Mouse (Mus musculus): ENCODE measurements around the gene Samm50. TPM values are rescaled to one million over a fixed set of nuclear protein-coding genes. Genes with fewer than 3 reads are reported as not detected.
A peak's percentile ranks its signal among the peaks of the same experiment; 100 is the strongest.

Samm50 gene
- polyA plus RNA-seq, 1 experiment from 2014 or later: 79.9 TPM

DNA sequence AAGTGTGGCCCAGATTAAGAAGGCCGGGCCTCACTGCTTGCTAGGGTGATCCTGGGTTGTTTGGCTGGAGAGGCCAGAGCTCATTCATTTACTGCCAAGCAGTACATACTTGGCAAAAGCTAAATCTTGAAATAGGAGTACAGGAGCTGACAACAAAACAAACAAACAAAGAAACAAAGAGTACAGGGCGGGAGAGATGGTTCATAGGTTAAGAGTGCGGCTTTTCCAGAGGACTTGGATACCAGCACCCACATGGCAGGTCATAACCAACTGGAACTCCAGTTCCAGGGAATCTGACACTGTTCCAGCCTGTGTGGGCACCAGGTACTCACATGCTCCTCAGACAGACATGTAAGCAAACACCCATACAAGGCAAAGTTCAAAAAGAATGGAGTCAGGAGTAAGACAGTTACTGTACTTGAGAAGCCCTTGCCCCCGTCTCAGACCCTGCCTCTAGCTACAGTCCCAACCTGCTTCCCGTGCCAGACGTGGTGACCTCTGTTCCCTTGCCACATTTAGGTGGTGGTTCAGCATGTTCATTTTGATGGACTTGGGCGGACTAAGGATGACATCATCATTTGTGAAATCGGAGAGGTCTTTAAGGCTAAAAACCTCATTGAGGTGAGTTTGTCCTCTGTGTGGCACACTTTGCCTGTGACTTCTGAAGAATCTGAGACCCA is 4.6 kb downstream of the Samm50 start:
- peaks cover 27% of the 10 kb centered on the region for H3K36me3 ChIP-seq (ENCODE audit: control insufficient read depth, insufficient read depth, low read length)
- H3K4me1 ChIP-seq (ENCODE audit: control insufficient read depth, insufficient read depth, low read length): 0 out of 2 replicates have a peak, but pooled peaks cover 3% of the 10 kb centered on the region
- no peak overlapping the region for H3K27ac ChIP-seq (replicated peaks; ENCODE audit: low read depth, low read length)
- no peaks in the 10 kb centered on the region for H3K27me3 ChIP-seq (ENCODE audit: control insufficient read depth, insufficient read depth, low read length)
- H3K9me3 ChIP-seq (ENCODE audit: control insufficient read depth, low read length): no peaks in the 10 kb centered on the region
- H3K4me2 ChIP-seq (ENCODE audit: low read depth, severe bottlenecking): no peak overlapping the region
- 88% methylated on average over 8 of the region's 8 CpGs for WGBS
- DNase-seq (ENCODE audit: low spot score): no peak
- no peak overlapping the region for H3K9ac ChIP-seq (ENCODE audit: low read length)
- H3K4me3 ChIP-seq (ENCODE audit: low read depth, low read length): no peak overlapping the region
- no peak for ATAC-seq (ENCODE audit: insufficient number of reproducible peaks, low FRiP score, low TSS enrichment, low read depth)

DNA sequence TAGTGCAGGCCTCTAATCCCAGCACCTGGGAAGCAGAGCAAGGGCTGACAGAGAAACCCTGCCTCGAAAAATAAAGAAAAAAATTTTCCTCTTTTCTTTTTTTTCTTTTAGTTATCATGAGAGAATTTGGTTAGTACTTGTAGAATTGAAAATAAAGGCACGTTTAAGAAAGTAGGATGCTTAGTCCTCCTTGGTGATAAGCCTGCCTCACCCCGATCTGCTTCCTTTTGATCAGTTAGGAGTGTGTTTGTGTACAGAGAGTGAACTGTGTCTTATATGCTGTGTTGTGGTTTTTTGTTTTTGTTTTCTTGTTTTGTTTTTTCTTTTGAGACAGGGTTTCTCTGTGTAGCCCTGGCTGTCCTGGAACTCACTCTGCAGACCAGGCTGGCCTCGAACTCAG is 15.3 kb downstream of the Samm50 start:
- H3K27ac ChIP-seq (replicated peaks; ENCODE audit: low read depth, low read length): no peak overlapping the region
- H3K4me1 ChIP-seq (ENCODE audit: control insufficient read depth, insufficient read depth, low read length): peaks cover under 1% of the 10 kb centered on the region; the same call in 1 of the 2 replicates
- ATAC-seq (ENCODE audit: insufficient number of reproducible peaks, low FRiP score, low TSS enrichment, low read depth) (no peak), DNase-seq (ENCODE audit: low spot score) (no peak)
- H3K36me3 ChIP-seq (ENCODE audit: control insufficient read depth, insufficient read depth, low read length): peaks cover 37% of the 10 kb centered on the region
- no peak overlapping the region for H3K9ac ChIP-seq (ENCODE audit: low read length)
- WGBS: 92% methylated on average over 4 of the region's 4 CpGs
- H3K4me2 ChIP-seq (ENCODE audit: low read depth, severe bottlenecking): no peak overlapping the region
- H3K27me3 ChIP-seq (ENCODE audit: control insufficient read depth, insufficient read depth, low read length): no peaks in the 10 kb centered on the region
- no peaks in the 10 kb centered on the region for H3K9me3 ChIP-seq (ENCODE audit: control insufficient read depth, low read length)
- H3K4me3 ChIP-seq (ENCODE audit: low read depth, low read length): no peak overlapping the region

DNA sequence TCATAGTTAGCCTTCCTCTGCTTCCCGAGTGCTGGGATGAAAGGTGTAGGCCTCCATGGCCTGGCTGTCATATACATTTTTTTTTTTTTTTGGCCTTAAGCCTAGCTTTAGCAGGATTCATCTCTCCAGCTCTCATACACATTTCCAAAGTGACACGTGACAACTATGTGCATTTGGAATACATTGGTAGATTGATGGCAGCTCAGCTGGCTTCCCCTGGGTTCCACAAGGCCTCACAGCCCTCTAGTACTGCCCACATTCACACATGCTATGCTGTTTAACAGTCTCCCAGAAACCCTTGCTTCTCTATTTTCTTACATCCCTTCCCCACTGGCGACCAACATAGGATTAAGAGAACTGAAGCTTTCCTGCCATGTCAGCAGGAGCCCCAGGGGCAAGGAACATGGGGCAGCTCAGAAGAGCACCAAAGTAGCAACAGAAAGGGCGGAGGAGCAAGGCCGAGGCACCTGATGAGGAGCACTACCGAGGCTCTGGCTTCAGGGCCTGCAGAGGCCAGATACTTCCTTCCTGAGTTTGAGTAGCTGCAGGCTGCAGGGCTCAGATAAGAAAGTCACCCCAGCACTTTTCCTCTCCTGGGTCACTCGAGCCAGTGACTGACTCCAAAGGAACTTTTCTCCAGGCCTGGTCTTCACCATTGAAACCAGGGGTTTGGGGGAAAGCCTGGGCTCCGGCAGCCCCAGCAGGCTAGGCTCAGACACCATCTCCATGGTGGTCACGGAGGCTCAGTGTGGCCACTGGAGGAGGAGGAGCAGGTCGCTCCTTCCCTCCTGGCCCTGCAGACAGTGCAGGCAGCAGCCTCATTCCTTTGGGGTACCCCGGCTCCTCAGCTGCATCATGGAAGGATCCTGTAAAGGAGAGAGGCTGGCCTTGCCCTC is 17.7 kb downstream of the Samm50 start:
- H3K4me1 ChIP-seq (ENCODE audit: control insufficient read depth, insufficient read depth, low read length): peaks cover 18% of the 10 kb centered on the region
- ATAC-seq (ENCODE audit: insufficient number of reproducible peaks, low FRiP score, low TSS enrichment, low read depth): no peak
- H3K4me2 ChIP-seq (ENCODE audit: low read depth, severe bottlenecking): no peak overlapping the region
- WGBS: 86% methylated on average over 11 of the region's 11 CpGs
- no peak for DNase-seq (ENCODE audit: low spot score)
- H3K27ac ChIP-seq (replicated peaks; ENCODE audit: low read depth, low read length): no peak overlapping the region; the same call in 1 of the 2 replicates
- H3K27me3 ChIP-seq (ENCODE audit: control insufficient read depth, insufficient read depth, low read length): no peaks in the 10 kb centered on the region
- no peak overlapping the region for H3K4me3 ChIP-seq (ENCODE audit: low read depth, low read length)
- no peaks in the 10 kb centered on the region for H3K9me3 ChIP-seq (ENCODE audit: control insufficient read depth, low read length)
- H3K9ac ChIP-seq (ENCODE audit: low read length): no peak overlapping the region
- peaks cover 25% of the 10 kb centered on the region; the same call in 1 of the 2 replicates for H3K36me3 ChIP-seq (ENCODE audit: control insufficient read depth, insufficient read depth, low read length)

DNA sequence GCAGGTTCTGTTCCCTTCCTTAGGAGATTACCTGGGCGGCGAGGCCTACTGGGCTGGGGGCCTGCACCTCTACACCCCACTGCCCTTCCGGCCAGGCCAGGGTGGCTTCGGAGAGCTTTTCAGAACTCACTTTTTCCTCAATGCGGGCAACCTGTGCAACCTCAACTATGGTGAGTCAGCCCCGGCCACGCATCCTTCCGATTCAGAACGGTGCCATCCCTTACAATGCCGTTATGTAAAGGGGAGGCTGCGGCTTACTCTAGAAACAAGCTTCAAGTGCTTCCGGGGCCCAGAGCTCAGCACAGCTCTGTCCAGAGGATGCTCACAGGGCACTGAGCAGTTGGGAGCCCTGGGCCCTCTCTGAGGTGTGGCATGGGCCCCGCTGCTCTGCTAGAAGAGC is 18.4 kb downstream of the Samm50 start:
- H3K27ac ChIP-seq (replicated peaks; ENCODE audit: low read depth, low read length): no peak overlapping the region
- 95% methylated on average over 13 of the region's 13 CpGs for WGBS
- ATAC-seq (ENCODE audit: insufficient number of reproducible peaks, low FRiP score, low TSS enrichment, low read depth): no peak

DNA sequence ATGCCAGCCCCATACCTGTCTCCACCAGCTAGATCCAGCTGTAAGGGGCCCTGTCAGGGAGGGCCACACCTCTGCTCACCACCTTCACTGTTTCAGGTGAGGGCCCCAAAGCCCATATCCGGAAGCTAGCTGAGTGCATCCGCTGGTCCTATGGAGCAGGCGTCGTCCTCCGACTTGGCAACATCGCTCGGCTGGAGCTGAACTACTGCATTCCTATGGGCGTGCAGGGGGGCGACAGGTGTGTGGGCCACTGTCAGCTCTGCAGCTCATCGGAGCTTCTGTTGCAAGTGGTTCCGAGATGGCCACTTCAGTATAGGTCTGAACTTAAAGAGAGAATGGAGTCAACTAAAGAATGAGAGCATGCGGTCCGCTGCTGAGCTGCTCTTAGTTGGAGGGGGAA is 18.9 kb downstream of the Samm50 start:
- H3K27ac ChIP-seq (replicated peaks; ENCODE audit: low read depth, low read length): no peak overlapping the region
- H3K36me3 ChIP-seq (ENCODE audit: control insufficient read depth, insufficient read depth, low read length): peaks cover 18% of the 10 kb centered on the region; the same call in 1 of the 2 replicates
- no peak overlapping the region for H3K9ac ChIP-seq (ENCODE audit: low read length)
- no peak overlapping the region for H3K4me2 ChIP-seq (ENCODE audit: low read depth, severe bottlenecking)
- no peaks in the 10 kb centered on the region for H3K27me3 ChIP-seq (ENCODE audit: control insufficient read depth, insufficient read depth, low read length)
- ATAC-seq (ENCODE audit: insufficient number of reproducible peaks, low FRiP score, low TSS enrichment, low read depth): no peak
- H3K4me3 ChIP-seq (ENCODE audit: low read depth, low read length): no peak overlapping the region
- no peaks in the 10 kb centered on the region for H3K9me3 ChIP-seq (ENCODE audit: control insufficient read depth, low read length)
- no peak for DNase-seq (ENCODE audit: low spot score)
- WGBS: 93% methylated on average over 13 of the region's 13 CpGs
- peaks cover 23% of the 10 kb centered on the region for H3K4me1 ChIP-seq (ENCODE audit: control insufficient read depth, insufficient read depth, low read length)

More for the DNA sequence above, 18.4 kb downstream of the Samm50 start:
- peaks cover 19% of the 10 kb centered on the region for H3K4me1 ChIP-seq (ENCODE audit: control insufficient read depth, insufficient read depth, low read length)
- no peak overlapping the region for H3K9ac ChIP-seq (ENCODE audit: low read length)
- H3K27me3 ChIP-seq (ENCODE audit: control insufficient read depth, insufficient read depth, low read length): no peaks in the 10 kb centered on the region
- no peak for DNase-seq (ENCODE audit: low spot score)
- no peaks in the 10 kb centered on the region for H3K9me3 ChIP-seq (ENCODE audit: control insufficient read depth, low read length)
- no peak overlapping the region for H3K4me3 ChIP-seq (ENCODE audit: low read depth, low read length)
- peaks cover 22% of the 10 kb centered on the region; the same call in 1 of the 2 replicates for H3K36me3 ChIP-seq (ENCODE audit: control insufficient read depth, insufficient read depth, low read length)
- H3K4me2 ChIP-seq (ENCODE audit: low read depth, severe bottlenecking): no peak overlapping the region

GRCm38 (mm10) chr15:84211564-84211963 is 19.5 kb downstream of the Samm50 start:
- Histone ChIP-seq H3K36me3 (ENCODE audit: control insufficient read depth, insufficient read depth, low read length) (peaks cover 14% of the 10 kb centered on the region; the same call in 1 of the 2 replicates), H3K4me2 (ENCODE audit: low read depth, severe bottlenecking) (no peak overlapping the region), H3K9me3 (ENCODE audit: control insufficient read depth, low read length) (no peaks in the 10 kb centered on the region), H3K27me3 (ENCODE audit: control insufficient read depth, insufficient read depth, low read length) (no peaks in the 10 kb centered on the region), H3K9ac (ENCODE audit: low read length) (no peak overlapping the region), H3K27ac (replicated peaks; ENCODE audit: low read depth, low read length) (no peak overlapping the region), H3K4me3 (ENCODE audit: low read depth, low read length) (no peak overlapping the region), H3K4me1 (ENCODE audit: control insufficient read depth, insufficient read depth, low read length) (peaks cover 29% of the 10 kb centered on the region)
- ATAC-seq (ENCODE audit: insufficient number of reproducible peaks, low FRiP score, low TSS enrichment, low read depth): no peak
- no peak for DNase-seq (ENCODE audit: low spot score)
- 75% methylated on average over 4 of the region's 4 CpGs for WGBS

GRCm38 (mm10) chr15:84212031-84212755 is 20.2 kb downstream of the Samm50 start:
- Histone ChIP-seq H3K4me3 (ENCODE audit: low read depth, low read length) (no peak overlapping the region), H3K4me2 (ENCODE audit: low read depth, severe bottlenecking) (no peak overlapping the region), H3K27me3 (ENCODE audit: control insufficient read depth, insufficient read depth, low read length) (no peaks in the 10 kb centered on the region), H3K9me3 (ENCODE audit: control insufficient read depth, low read length) (no peaks in the 10 kb centered on the region), H3K9ac (ENCODE audit: low read length) (no peak overlapping the region), H3K27ac (replicated peaks; ENCODE audit: low read depth, low read length) (no peak overlapping the region), H3K36me3 (ENCODE audit: control insufficient read depth, insufficient read depth, low read length) (peaks cover 8% of the 10 kb centered on the region; the same call in 1 of the 2 replicates), H3K4me1 (ENCODE audit: control insufficient read depth, insufficient read depth, low read length) (peaks cover 35% of the 10 kb centered on the region)
- 34% methylated on average over 6 of the region's 6 CpGs for WGBS
- ATAC-seq (ENCODE audit: insufficient number of reproducible peaks, low FRiP score, low TSS enrichment, low read depth) (no peak), DNase-seq (ENCODE audit: low spot score) (peak; percentile 97)

GRCm38 (mm10) chr15:84212756-84213105 is 20.7 kb downstream of the Samm50 start:
- H3K27ac ChIP-seq (replicated peaks; ENCODE audit: low read depth, low read length): no peak overlapping the region
- H3K36me3 ChIP-seq (ENCODE audit: control insufficient read depth, insufficient read depth, low read length): peaks cover 7% of the 10 kb centered on the region; the same call in 1 of the 2 replicates
- no peak overlapping the region for H3K9ac ChIP-seq (ENCODE audit: low read length)
- no peaks in the 10 kb centered on the region for H3K9me3 ChIP-seq (ENCODE audit: control insufficient read depth, low read length)
- no peak overlapping the region for H3K4me3 ChIP-seq (ENCODE audit: low read depth, low read length)
- H3K27me3 ChIP-seq (ENCODE audit: control insufficient read depth, insufficient read depth, low read length): no peaks in the 10 kb centered on the region
- no peak for ATAC-seq (ENCODE audit: insufficient number of reproducible peaks, low FRiP score, low TSS enrichment, low read depth)
- 89% methylated on average over 2 of the region's 2 CpGs for WGBS
- no peak for DNase-seq (ENCODE audit: low spot score)
- H3K4me1 ChIP-seq (ENCODE audit: control insufficient read depth, insufficient read depth, low read length): peaks cover 39% of the 10 kb centered on the region
- no peak overlapping the region for H3K4me2 ChIP-seq (ENCODE audit: low read depth, severe bottlenecking)

Data from limb, embryonic 11.5 days (tissue).